8 mouse cellular contexts compared by ENCODE assay signal in the genomic region with DNA sequence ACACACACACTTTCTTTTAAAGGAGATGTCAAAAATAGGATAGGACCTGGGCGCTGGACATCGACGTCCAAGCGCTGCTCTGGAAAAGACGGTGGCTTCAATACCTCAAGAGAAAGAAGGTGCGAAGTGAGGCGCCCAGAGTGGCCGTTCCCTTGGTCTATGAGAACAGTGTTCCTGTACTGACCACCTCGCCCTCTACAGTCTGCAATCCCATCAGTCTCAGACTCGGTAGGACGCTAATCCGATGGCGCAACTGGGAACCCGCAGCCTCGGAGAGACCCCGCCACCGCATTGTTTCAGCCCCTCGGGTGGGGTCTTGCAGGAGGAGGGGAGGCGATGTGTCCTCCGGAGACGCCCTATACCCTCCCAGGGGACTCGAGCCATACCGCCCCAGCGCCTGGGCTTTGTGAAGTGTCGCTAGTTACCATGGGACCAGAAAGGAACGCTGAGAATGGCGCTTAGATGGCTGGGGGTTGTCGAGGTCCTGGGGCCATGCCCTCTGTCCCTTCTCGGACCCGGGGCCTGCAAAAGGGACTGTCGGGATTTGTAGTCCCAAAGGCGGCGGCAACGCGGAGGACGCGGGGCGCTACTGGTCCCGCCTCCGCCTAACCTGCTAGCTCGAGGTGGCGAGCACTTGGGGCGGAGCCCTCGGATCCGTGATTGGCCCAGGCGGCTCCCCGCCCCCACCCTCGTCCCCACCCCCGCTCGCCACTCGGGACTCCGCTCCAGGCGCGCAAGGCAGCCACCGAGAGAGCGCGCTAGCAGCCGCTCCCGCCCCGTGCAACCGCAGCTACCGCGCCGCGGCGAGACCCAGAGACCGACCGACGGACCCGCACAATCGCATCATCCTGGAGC. TPM values are rescaled to one million over a fixed set of nuclear protein-coding genes. Genes with fewer than 3 reads are reported as not detected.
DNase-seq lines count a peak whose midpoint lies in the region; ATAC-seq and TF ChIP-seq lines count a peak whose summit lies in the region.

Gene Dpysl5, plus strand, starts transcription at position 418 of the 855 bp plus-strand sequence.

- no peak for TF ChIP-seq CTCF in brain, embryonic 14.5 days (IDR thresholded peaks at IDR 0.05; ENCODE audit: borderline replicate concordance, extremely low read depth, insufficient read depth, insufficient read length)

- H3K4me1 ChIP-seq in heart, embryonic 10.5 days: peaks cover 28% of the 10 kb centered on the region
- no peaks in the 10 kb centered on the region for H3K4me1 ChIP-seq in kidney, embryonic 14.5 days (ENCODE audit: control insufficient read depth, insufficient read depth, low read length)
- H3K4me1 ChIP-seq in limb, embryonic 14.5 days (ENCODE audit: control insufficient read depth, insufficient read depth, low read length): peaks cover 9% of the 10 kb centered on the region
- H3K4me1 ChIP-seq in midbrain, embryonic 15.5 days: peaks cover 33% of the 10 kb centered on the region

- peak within 1 kb of the TSS; percentile 91 for H3K4me2 ChIP-seq in kidney, embryonic 14.5 days (replicated peaks; ENCODE audit: low read depth, low read length)
- peak within 1 kb of the TSS; percentile 88 for H3K4me2 ChIP-seq in limb, embryonic 14.5 days (replicated peaks; ENCODE audit: low read depth, low read length, severe bottlenecking)
- peak within 1 kb of the TSS; percentile 78 for H3K4me2 ChIP-seq in midbrain, embryonic 15.5 days

- no peaks in the 10 kb centered on the region for H3K9me3 ChIP-seq in heart, embryonic 10.5 days
- no peaks in the 10 kb centered on the region for H3K9me3 ChIP-seq in kidney, embryonic 14.5 days (ENCODE audit: control insufficient read depth, low read length)
- H3K9me3 ChIP-seq in limb, embryonic 14.5 days (ENCODE audit: control insufficient read depth, low read length): no peaks in the 10 kb centered on the region
- H3K9me3 ChIP-seq in midbrain, embryonic 15.5 days: no peaks in the 10 kb centered on the region

- TF ChIP-seq POLR2A in brain, embryonic 14.5 days (IDR thresholded peaks at IDR 0.05; ENCODE audit: borderline replicate concordance, extremely low read depth, insufficient read depth, insufficient read length, poor library complexity, severe bottlenecking): peak; percentile 99
- TF ChIP-seq POLR2A in limb, embryonic 14.5 days (IDR thresholded peaks at IDR 0.05; ENCODE audit: borderline replicate concordance, extremely low read depth, insufficient read depth, insufficient read length): no peak

- H3K27ac ChIP-seq in heart, embryonic 10.5 days: peak within 1 kb of the TSS; percentile 83
- no peak within 1 kb of the TSS for H3K27ac ChIP-seq in kidney, embryonic 14.5 days (ENCODE audit: low read depth, low read length)
- no peak within 1 kb of the TSS for H3K27ac ChIP-seq in limb, embryonic 14.5 days (replicated peaks; ENCODE audit: low read depth, low read length)
- peak within 1 kb of the TSS; percentile 94 for H3K27ac ChIP-seq in midbrain, embryonic 15.5 days

- peak; percentile 43 to 44 for DNase-seq in B cell, adult 2 months
- DNase-seq in brain, embryonic 14.5 days (ENCODE audit: low read depth): peak; percentile 98
- peak; percentile 92 for DNase-seq in heart, embryonic 10.5 days (ENCODE audit: low spot score)
- DNase-seq in limb, embryonic 14.5 days (ENCODE audit: low spot score): peak; percentile 71
- DNase-seq in spleen, postnatal 10 days (ENCODE audit: low spot score in 2 of 2): peak; percentile 20 to 53

- WGBS in heart, embryonic 10.5 days: under 1% methylated on average over 71 of the region's 71 CpGs
- WGBS in kidney, embryonic 14.5 days: under 1% methylated on average over 70 of the region's 71 CpGs
- WGBS in limb, embryonic 14.5 days: 2% methylated on average over 64 of the region's 71 CpGs
- WGBS in midbrain, embryonic 15.5 days: under 1% methylated on average over 68 of the region's 71 CpGs

- H3K27me3 ChIP-seq in heart, embryonic 10.5 days (ENCODE audit: insufficient read depth, poor library complexity, severe bottlenecking): peaks cover 65% of the 10 kb centered on the region
- H3K27me3 ChIP-seq in kidney, embryonic 14.5 days (ENCODE audit: control insufficient read depth, insufficient read depth, low read length): peaks cover 33% of the 10 kb centered on the region
- peaks cover 45% of the 10 kb centered on the region for H3K27me3 ChIP-seq in limb, embryonic 14.5 days (ENCODE audit: control insufficient read depth, insufficient read depth, low read length)
- H3K27me3 ChIP-seq in midbrain, embryonic 15.5 days (replicated peaks): no peaks in the 10 kb centered on the region

- H3K9ac ChIP-seq in kidney, embryonic 14.5 days (ENCODE audit: low read depth, low read length): peak within 1 kb of the TSS; percentile 51
- H3K9ac ChIP-seq in limb, embryonic 14.5 days (ENCODE audit: low read depth, low read length, severe bottlenecking): peak within 1 kb of the TSS; percentile 55
- peak within 1 kb of the TSS; percentile 88 for H3K9ac ChIP-seq in midbrain, embryonic 15.5 days

- H3K36me3 ChIP-seq in heart, embryonic 10.5 days: no peaks in the 10 kb centered on the region
- H3K36me3 ChIP-seq in kidney, embryonic 14.5 days (ENCODE audit: control insufficient read depth, insufficient read depth, low read length): no peaks in the 10 kb centered on the region
- no peaks in the 10 kb centered on the region for H3K36me3 ChIP-seq in limb, embryonic 14.5 days (ENCODE audit: control insufficient read depth, insufficient read depth, low read length)
- no peaks in the 10 kb centered on the region for H3K36me3 ChIP-seq in midbrain, embryonic 15.5 days (replicated peaks)

- peak within 1 kb of the TSS; percentile 70 for H3K4me3 ChIP-seq in heart, embryonic 10.5 days
- peak within 1 kb of the TSS; percentile 56 for H3K4me3 ChIP-seq in kidney, embryonic 14.5 days (ENCODE audit: low read length)
- peak within 1 kb of the TSS; percentile 52 for H3K4me3 ChIP-seq in limb, embryonic 14.5 days (replicated peaks; ENCODE audit: low read length)
- peak within 1 kb of the TSS; percentile 71 for H3K4me3 ChIP-seq in midbrain, embryonic 15.5 days

- ATAC-seq in erythroblast, adult 5-6 weeks (replicated peaks; ENCODE audit: low FRiP score, poor library complexity, severe bottlenecking): peak; percentile 54
- peak; percentile 86 for ATAC-seq in kidney, embryonic 14.5 days (ENCODE audit: low FRiP score, low TSS enrichment)
- peak; percentile 84 for ATAC-seq in limb, embryonic 14.5 days (ENCODE audit: low FRiP score, low read depth)
- ATAC-seq in midbrain, embryonic 15.5 days (replicated peaks): peak; percentile 92

RNA-seq across cellular contexts. Expression of gene Dpysl5, which starts in this region (rescaled TPM):
- 368 and 444 TPM in 2 replicates for polyA plus RNA-seq in brain, embryonic 14.5 days (2012; rRNA removed)
- not detected in 2 replicates for total RNA-seq in erythroblast, adult 5-6 weeks (2015; ENCODE audit: low replicate concordance)
- total RNA-seq in erythroblast, adult 5-6 weeks (2017; ENCODE audit: low replicate concordance): 0.09 TPM in 1 of 2 replicates, not detected in the other
- polyA plus RNA-seq in heart, embryonic 10.5 days (2016; fragmentation: Nextera tagmentation; extraction: Ambion mirVana): 4.0 and 5.6 TPM in 2 replicates
- 3.8 and 7.2 TPM in 2 replicates for polyA plus RNA-seq in kidney, embryonic 14.5 days (2014; fragmentation: Nextera tagmentation; extraction: Ambion mirVana)
- 9.2 and 9.9 TPM in 2 replicates for polyA plus RNA-seq in limb, embryonic 14.5 days (2012; rRNA removed)
- polyA plus RNA-seq in limb, embryonic 14.5 days (2014; fragmentation: Nextera tagmentation; extraction: Ambion mirVana): 4.6 and 5.8 TPM in 2 replicates
- polyA plus RNA-seq in midbrain, embryonic 15.5 days (2015; fragmentation: Nextera tagmentation; extraction: Ambion mirVana): 280 and 293 TPM in 2 replicates

Comparison
In these comparisons a context has a peak if more than half of its experiments do, and no peak if none do; other contexts are left out.
1. RNA of gene Dpysl5 (polyA plus RNA-seq): 368 to 444 TPM in brain, embryonic 14.5 days and 280 to 293 TPM in midbrain, embryonic 15.5 days; 4.6 to 9.9 TPM in limb, embryonic 14.5 days, 3.8 to 7.2 TPM in kidney, embryonic 14.5 days and 4.0 to 5.6 TPM in heart, embryonic 10.5 days; every median in the first group is over 10 times any median in the second.
2. Peak in ATAC-seq in erythroblast, adult 5-6 weeks; RNA of the gene not detected or under 1 TPM.
3. DNase-seq: peak in every context shown above with its lines; median percentile 98 in brain, embryonic 14.5 days; 92 in heart, embryonic 10.5 days; 71 in limb, embryonic 14.5 days; 44 in B cell, adult 2 months; 36 in spleen, postnatal 10 days.
4. H3K27ac ChIP-seq: peak in heart, embryonic 10.5 days (single experiment) and midbrain, embryonic 15.5 days (single experiment); none in kidney, embryonic 14.5 days (single experiment) and limb, embryonic 14.5 days (single experiment).
5. Peak in every context shown above with its lines, with median percentiles within 50 percentile points of each other: ATAC-seq, H3K4me3 ChIP-seq, H3K4me2 ChIP-seq and H3K9ac ChIP-seq.